Mouse (Mus musculus) neural tube, embryonic 11.5 days (tissue): ENCODE data around the gene B4galnt2. TPM values are rescaled to one million over a fixed set of nuclear protein-coding genes. Genes with fewer than 3 reads are reported as not detected.

Experiments used
- ATAC-seq: fragments of 200-750 bp; cut with Nextera tagmentation; 2 replicates; pipeline ENCODE4 v1.8.0; 2017; ENCODE audit warnings: moderate number of reproducible peaks, mild to moderate bottlenecking, moderate TSS enrichment, moderate library complexity; ENCODE audit not compliant: insufficient read depth, low FRiP score, low TSS enrichment
- DNase-seq: peaks from one replicate; pipeline ENCODE4 v3.0.0-alpha.2; 2015; ENCODE audit warnings: low spot score
- H3K27ac ChIP-seq: fragments of 300-500 bp; sonication (generic); 2 replicates; pipeline ENCODE4 v1.5.1; 2014; ENCODE audit warnings: low read depth, mild to moderate bottlenecking, low read length
- H3K27me3 ChIP-seq: fragments of 300-500 bp; sonication (generic); 2 replicates; pipeline ENCODE4 v1.6.1; 2014; ENCODE audit warnings: mild to moderate bottlenecking, low read length, mixed read lengths; ENCODE audit not compliant: control insufficient read depth, insufficient read depth
- H3K36me3 ChIP-seq: fragments of 300-500 bp; sonication (generic); 2 replicates; pipeline ENCODE4 v1.6.1; 2014; ENCODE audit warnings: mild to moderate bottlenecking, low read length, moderate library complexity, mixed read lengths; ENCODE audit not compliant: control insufficient read depth, insufficient read depth
- H3K4me1 ChIP-seq: fragments of 300-500 bp; sonication (generic); 2 replicates; pipeline ENCODE4 v1.6.1; 2014; ENCODE audit warnings: low read length, mixed read lengths; ENCODE audit not compliant: control insufficient read depth, insufficient read depth
- H3K4me2 ChIP-seq: fragments of 300-500 bp; sonication (generic); 2 replicates; pipeline ENCODE4 v1.6.1; 2014; ENCODE audit warnings: low read depth, mild to moderate bottlenecking, moderate library complexity
- H3K4me3 ChIP-seq: fragments of 300-500 bp; sonication (generic); 2 replicates; pipeline ENCODE4 v1.5.1; 2014; ENCODE audit warnings: low read depth, low read length
- H3K9ac ChIP-seq: fragments of 300-500 bp; sonication (generic); 2 replicates; pipeline ENCODE4 v1.6.1; 2014; ENCODE audit warnings: mild to moderate bottlenecking, low read length
- H3K9me3 ChIP-seq: fragments of 300-500 bp; sonication (generic); 2 replicates; pipeline ENCODE4 v1.6.1; 2016; ENCODE audit warnings: low read length; ENCODE audit not compliant: control insufficient read depth
- WGBS: fragments of 180-500 bp; shearing (Covaris S2); extraction: QIAGEN DNeasy Blood & Tissue Kit; methylation state at CpG from one replicate; pipeline ENCODE4 v1.1.7; 2014; 5-methylcytosine and 5-hydroxymethylcytosine counted together
- microRNA-seq: library from miRNA; unstranded; fragments of <30 nt; microRNA quantifications from one replicate; pipeline ENCODE4, GENCODE M21; 2016
- polyA plus RNA-seq: library from polyadenylated mRNA; unstranded; fragments of >200 nt; fragmentation: Nextera tagmentation; extraction: Ambion mirVana; gene quantifications from 2 replicates; pipeline ENCODE4 v1.2.1, GENCODE M21; 2014

B4galnt2 gene
- polyA plus RNA-seq, 1 experiment from 2014 or later = not detected

- Histone ChIP-seq H3K27me3 (peaks cover 5% of the 10 kb centered on the region; the same call in 1 of the 2 replicates), H3K4me2 (no peak overlapping the region), H3K36me3 (no peaks in the 10 kb centered on the region), H3K27ac (no peak overlapping the region), H3K4me1 (no peaks in the 10 kb centered on the region), H3K4me3 (no peak overlapping the region), H3K9ac (no peak overlapping the region), H3K9me3 (no peaks in the 10 kb centered on the region)
- no peak for ATAC-seq
- 82% methylated on average over 8 of the region's 8 CpGs for WGBS
- no peak for DNase-seq
Measured at GRCm38 (mm10) chr11:95819138-95819537, 95.6 kb downstream of the B4galnt2 start.

Small RNA genes lying within 50 kb of the gene (microRNA-seq; reads per million reads assigned to microRNA genes)
- 3.1 reads per million, percentile 6 among the genes with 10 or more reads in this experiment for gene Mir3063

Other genes starting within 250 kb of the B4galnt2 start
- gene Phb, start 247.9 kb downstream of the B4galnt2 start, polyA plus RNA-seq = 226 and 230 TPM in 2 replicates
- 11.9 and 12.3 TPM in 2 replicates for gene Zfp652, start 202.2 kb downstream of the B4galnt2 start, polyA plus RNA-seq
- 1.1 TPM in 2 replicates for gene B130006D01Rik, start 191.3 kb downstream of the B4galnt2 start, polyA plus RNA-seq
- gene Phospho1, start 90.4 kb downstream of the B4galnt2 start, polyA plus RNA-seq = not detected in 2 replicates
- 6.6 and 8.5 TPM in 2 replicates for gene Gngt2, start 77.7 kb downstream of the B4galnt2 start, polyA plus RNA-seq
- gene Abi3, start 72.4 kb downstream of the B4galnt2 start, polyA plus RNA-seq = 0.82 and 1.4 TPM in 2 replicates
- gene Igf2bp1, start 91.0 kb upstream of the B4galnt2 start, polyA plus RNA-seq = 80.8 and 84.4 TPM in 2 replicates
- gene Gip, start 109.7 kb upstream of the B4galnt2 start, polyA plus RNA-seq = not detected in 2 replicates
- 41.7 and 46.6 TPM in 2 replicates for gene Snf8, start 120.0 kb upstream of the B4galnt2 start, polyA plus RNA-seq
- gene Ube2z, start 150.5 kb upstream of the B4galnt2 start, polyA plus RNA-seq = 26.7 and 29.7 TPM in 2 replicates
- 551 and 560 TPM in 2 replicates for gene Atp5g1, start 160.8 kb upstream of the B4galnt2 start, polyA plus RNA-seq
- gene Calcoco2, start 197.1 kb upstream of the B4galnt2 start, polyA plus RNA-seq = not detected in 2 replicates
- not detected in 2 replicates for gene Ttll6, start 218.9 kb upstream of the B4galnt2 start, polyA plus RNA-seq